Mouse (Mus musculus) CD4-positive naive resting alpha-beta T cell, adult 57 days (primary cell): ENCODE data around the gene Wap. TPM values are rescaled to one million over a fixed set of nuclear protein-coding genes. Genes with fewer than 3 reads are reported as not detected.

Source experiments
- total RNA-seq: library from RNA; stranded (reverse); gene quantifications from one replicate; pipeline ENCODE4 v1.2.4, GENCODE M21; 2023

The Wap gene
- not detected for total RNA-seq

DNA sequence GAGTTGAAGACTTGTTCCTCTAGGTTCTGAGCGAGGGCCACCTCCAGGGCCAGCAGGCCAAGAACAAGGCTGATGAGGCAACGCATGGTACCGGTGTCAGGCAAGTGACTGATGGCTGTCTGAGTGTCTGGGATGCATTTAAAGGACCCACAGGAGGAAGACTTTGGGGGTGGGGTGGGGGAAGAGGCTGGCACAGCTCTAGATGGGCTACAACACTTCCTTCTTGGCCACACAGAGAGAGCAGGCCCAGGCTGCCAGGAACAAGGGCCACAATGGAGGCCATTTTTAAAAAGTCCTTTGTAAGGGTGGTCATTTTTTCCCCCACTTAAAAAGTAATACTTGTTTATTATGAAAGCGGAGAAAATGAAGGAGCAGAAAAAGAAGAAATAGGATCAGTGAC lies at the start of gene Wap:
Gene Wap, minus strand, starts transcription at position 101 of the 400 bp plus-strand sequence.

DNA sequence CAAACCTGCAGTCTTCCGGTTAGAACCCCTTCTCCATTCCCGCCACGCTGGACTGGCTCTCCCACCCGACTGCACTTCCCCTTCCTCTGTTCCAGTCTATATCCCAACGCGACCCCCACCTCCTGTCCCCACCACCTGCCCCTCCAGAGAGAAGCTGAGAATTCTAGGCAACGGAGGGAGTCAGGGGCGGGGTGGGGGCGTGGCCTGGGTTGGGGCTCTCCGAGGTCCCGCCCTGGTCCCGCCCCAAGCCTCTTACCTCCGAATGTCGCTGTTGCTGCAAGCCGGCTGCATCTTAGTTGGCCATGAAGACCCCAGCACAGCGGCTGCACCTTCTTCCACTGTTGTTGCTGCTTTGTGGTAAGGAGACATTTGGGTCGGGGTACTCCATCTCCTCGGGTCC lies 19.8 kb upstream of the Wap start, which contains the start of gene Ramp3:
Gene Ramp3, plus strand, starts transcription at position 251 of the 400 bp plus-strand sequence.

DNA sequence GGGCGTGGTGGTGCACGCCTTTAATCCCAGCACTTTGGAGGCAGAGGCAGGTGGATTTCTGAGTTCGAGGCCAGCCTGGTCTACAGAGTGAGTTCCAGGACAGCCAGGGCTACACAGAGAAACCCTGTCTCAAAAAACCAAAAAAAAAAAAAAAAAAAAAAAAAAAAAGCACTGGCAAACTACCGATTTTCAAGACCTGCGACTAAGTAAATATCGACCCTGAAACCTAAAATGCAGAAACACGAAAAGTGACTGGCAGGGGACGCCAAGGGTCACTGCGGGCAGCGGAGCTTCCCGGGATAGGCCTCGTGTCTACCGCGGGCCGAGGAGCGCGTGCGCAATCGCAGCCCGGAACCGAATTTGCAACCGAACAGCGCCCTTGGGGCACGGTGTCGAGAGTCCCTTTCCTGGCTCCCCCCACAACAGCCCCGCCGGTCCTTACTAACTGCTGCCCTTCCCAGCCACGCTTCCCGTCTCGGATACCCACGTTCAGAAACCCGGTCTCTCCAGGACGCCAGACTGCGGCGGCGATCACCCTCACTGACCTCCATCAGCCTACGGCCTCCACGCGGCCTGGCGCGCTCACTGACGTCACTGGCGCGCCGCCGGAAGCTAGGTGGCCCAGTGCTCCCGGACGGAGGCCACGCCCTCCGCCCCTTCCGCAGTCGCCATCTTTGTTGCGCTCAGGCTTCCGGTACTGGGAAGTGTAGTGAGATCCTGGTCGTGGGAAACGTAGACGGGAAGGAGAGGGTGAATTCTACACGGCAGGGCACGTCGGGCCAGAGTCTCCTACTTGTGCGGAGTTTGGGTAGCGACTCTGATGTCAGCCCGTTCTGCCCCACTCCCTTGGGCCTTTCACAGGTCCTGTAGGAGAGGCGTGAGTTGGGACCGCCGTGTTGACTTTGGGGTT lies 12.7 kb downstream of the Wap start, which contains the start of gene Tbrg4:
Gene Tbrg4, minus strand, starts transcription at position 590 of the 910 bp plus-strand sequence.

DNA sequence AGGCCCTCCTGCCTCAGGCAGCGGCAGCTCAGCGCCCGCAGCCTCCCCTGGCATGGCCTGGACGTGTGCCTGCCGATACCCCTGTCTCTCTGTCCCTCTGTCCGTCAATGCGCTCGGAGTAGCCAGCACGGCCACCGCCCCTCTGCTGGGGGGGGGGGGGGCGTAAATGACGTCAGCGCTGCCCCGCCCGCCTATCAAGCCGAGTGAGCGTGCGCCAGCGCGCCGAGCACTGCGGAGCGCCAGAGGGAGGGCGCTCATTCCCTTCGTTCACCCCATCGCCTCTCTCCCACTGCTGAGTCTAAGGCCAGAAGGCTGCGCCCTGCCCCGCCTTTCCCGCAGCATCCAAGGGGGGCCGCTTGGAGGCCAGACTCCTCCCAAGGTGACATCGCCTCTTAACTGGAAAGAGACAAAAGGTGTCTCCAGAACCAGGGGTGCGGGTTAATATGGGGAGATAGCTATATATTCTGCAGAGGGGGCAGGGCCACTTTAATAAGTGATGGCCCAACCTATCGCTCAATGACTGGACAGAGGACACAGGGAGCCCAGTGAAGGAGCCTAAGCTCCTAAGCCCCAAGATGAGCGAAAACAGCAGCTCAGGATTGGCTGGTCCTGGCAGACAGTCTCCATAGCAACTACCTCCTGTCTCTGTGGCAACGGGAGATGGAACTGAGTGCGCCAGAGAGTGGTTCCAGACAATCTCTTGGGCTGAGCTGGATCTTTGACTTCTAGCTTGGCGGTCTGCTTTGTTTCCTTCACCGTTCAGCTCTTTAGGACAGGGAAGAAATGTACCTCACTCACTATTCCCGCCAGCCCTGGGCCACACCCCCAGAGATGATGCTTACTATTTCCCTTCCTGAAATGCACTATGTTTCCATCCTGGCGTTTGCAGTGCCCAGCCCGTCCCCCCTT lies 32.7 kb downstream of the Wap start, which contains the start of gene Nacad:
Gene Nacad, minus strand, starts transcription at position 563 of the 909 bp plus-strand sequence.

Other genes starting within 250 kb of the Wap start
- gene Zmiz2, start 249.6 kb downstream of the Wap start, total RNA-seq = 90.7 TPM
- 1,278 TPM for gene Ppia, start 223.2 kb downstream of the Wap start, total RNA-seq
- gene H2afv, start 194.2 kb downstream of the Wap start, total RNA-seq = 53.0 TPM
- 67.2 TPM for gene Purb, start 162.7 kb downstream of the Wap start, total RNA-seq
- 216 TPM for gene Myo1g, start 117.7 kb downstream of the Wap start, total RNA-seq
- gene Ccm2, start 91.8 kb downstream of the Wap start, total RNA-seq = 345 TPM
- gene Nacad, start 32.6 kb downstream of the Wap start, total RNA-seq = not detected
- 156 TPM for gene Tbrg4, start 12.6 kb downstream of the Wap start, total RNA-seq
- gene Ramp3, start 19.9 kb upstream of the Wap start, total RNA-seq = 51.6 TPM
- gene Gm11983, start 199.0 kb upstream of the Wap start, total RNA-seq = not detected